Mouse (Mus musculus): ENCODE data around the gene Opn3.

- TF ChIP-seq CTCF (IDR thresholded peaks at IDR 0.05; ENCODE audit: extremely low read depth, insufficient read depth, insufficient read length, insufficient replicate concordance), result no peak
- no peak for TF ChIP-seq POLR2A (IDR thresholded peaks at IDR 0.05; ENCODE audit: low read depth, low read length)
Observed at GRCm38 (mm10) chr1:175623656-175624055, 68.9 kb downstream of the Opn3 start.
